Mouse (Mus musculus) kidney, adult 2 months (tissue): ENCODE measurements around the gene Flt3l.

ENCODE experiments used
- CTCF ChIP-seq: fragments of 200-500 bp; conservative IDR thresholded peaks from 2 replicates; pipeline ENCODE4 v1.5.1; 2011; ENCODE audit warnings: low read depth, mild to moderate bottlenecking, control low read depth, low read length, moderate library complexity, mixed read lengths; ENCODE audit not compliant: insufficient read depth, insufficient read length
- POLR2A ChIP-seq: fragments of 200-500 bp; IDR thresholded peaks from one replicate; pipeline ENCODE4 v1.6.1; 2011; ENCODE audit warnings: low read depth, low read length, control low read depth

DNA sequence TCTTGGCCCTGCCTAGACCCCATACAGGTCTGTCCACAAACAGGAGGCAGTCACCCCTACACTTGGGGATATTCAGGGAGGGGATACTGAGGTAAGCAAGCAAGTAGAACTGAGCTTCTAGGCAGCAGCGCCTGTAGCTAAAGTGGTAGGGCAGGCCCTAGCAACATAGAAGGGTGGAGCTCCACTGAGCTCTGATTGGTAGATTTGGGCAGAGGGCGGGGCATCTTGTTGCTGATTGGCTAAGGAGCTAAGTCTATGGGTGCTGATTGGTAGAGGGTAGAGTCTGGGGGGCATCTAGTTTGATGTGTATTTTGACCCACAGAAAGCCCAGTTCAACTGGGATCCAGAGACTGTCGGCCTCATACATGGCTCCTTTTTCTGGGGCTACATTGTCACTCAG, 33.3 kb upstream of the Flt3l start:
- TF ChIP-seq POLR2A (no peak), CTCF (no peak)
